23 mouse cellular contexts compared by ENCODE assay signal in the genomic region with DNA sequence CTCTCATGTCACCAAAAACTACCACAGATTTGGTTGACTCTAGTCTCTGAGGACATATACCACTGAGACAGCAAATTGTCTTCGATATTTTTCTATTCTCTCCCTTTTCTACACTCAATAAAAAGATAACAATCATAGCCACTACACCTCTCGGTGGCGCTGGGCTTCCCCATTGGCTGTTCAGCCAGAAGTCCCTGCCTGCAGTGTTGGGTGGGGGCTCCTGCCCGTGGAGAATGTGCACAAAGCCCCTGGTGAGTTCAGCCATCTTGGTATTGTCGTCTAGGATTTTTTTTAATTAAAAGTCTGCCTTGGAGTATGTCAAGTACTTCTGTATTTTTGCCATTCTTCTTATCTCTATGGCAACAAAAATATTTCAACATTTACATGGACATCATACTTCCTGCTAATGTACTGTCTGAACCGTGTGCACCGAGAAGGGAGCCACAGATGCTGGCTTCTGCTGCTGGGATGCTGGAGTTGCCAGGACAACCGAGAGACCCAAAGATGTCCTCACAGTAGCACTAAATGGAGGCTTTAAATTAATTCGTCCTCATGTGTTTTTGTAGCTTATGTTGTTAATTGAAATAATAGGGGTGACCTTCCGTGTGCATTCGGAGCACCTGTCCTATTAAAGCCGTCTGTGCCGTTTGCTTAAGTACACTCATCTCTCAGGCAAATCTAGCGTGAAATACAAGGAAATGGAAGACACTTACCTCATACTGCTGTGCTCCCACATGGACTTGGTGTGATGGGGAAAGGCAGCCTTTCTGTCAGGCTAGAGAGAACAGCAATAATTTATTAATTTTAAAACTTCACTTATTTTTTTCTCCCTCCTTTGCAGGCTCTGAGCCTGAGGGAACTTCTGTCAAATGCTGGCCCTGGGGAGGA.
DNase-seq lines count a peak whose midpoint lies in the region; ATAC-seq and TF ChIP-seq lines count a peak whose summit lies in the region.
"Had no signal": no experiment of that assay in that cellular context is flagged by ENCODE, and none has a peak within 500 bp of the region (broad histone marks: within the 10 kb centered on the region; RNA-seq: fewer than 3 reads in every experiment).

No protein-coding gene starts in this region.

- TF ChIP-seq CTCF in forebrain, postnatal 0 days (IDR thresholded peaks at IDR 0.05; ENCODE audit: low read depth): no peak

- H3K4me2 ChIP-seq in hindbrain, embryonic 12.5 days (replicated peaks): no peak overlapping the region
- H3K4me2 ChIP-seq in hindbrain, embryonic 13.5 days: no peak overlapping the region
- H3K4me2 ChIP-seq in midbrain, embryonic 14.5 days (ENCODE audit: low read length): no peak overlapping the region
- H3K4me2 ChIP-seq in midbrain, embryonic 11.5 days: no peak overlapping the region
- no peak overlapping the region for H3K4me2 ChIP-seq in forebrain, postnatal 0 days (ENCODE audit: low read depth)
- H3K4me2 ChIP-seq: intestine, embryonic 15.5 days; liver, embryonic 15.5 days had no signal

- H3K27me3 ChIP-seq in hindbrain, embryonic 12.5 days: peaks cover 18% of the 10 kb centered on the region; the same call in 1 of the 2 replicates
- peaks cover 53% of the 10 kb centered on the region for H3K27me3 ChIP-seq in hindbrain, embryonic 13.5 days
- no peaks in the 10 kb centered on the region for H3K27me3 ChIP-seq in midbrain, embryonic 14.5 days (ENCODE audit: control insufficient read depth, insufficient read depth, low read length)
- no peaks in the 10 kb centered on the region for H3K27me3 ChIP-seq in midbrain, embryonic 11.5 days (ENCODE audit: control insufficient read depth, insufficient read depth, low read length)
- no peaks in the 10 kb centered on the region for H3K27me3 ChIP-seq in forebrain, postnatal 0 days (ENCODE audit: insufficient read depth, low read length)
- H3K27me3 ChIP-seq: intestine, embryonic 15.5 days; liver, embryonic 15.5 days had no signal

- H3K9me3 ChIP-seq in hindbrain, embryonic 12.5 days (replicated peaks): no peaks in the 10 kb centered on the region
- no peaks in the 10 kb centered on the region for H3K9me3 ChIP-seq in hindbrain, embryonic 13.5 days
- no peaks in the 10 kb centered on the region for H3K9me3 ChIP-seq in midbrain, embryonic 14.5 days (ENCODE audit: control insufficient read depth, low read length)
- H3K9me3 ChIP-seq in midbrain, embryonic 11.5 days (ENCODE audit: control insufficient read depth, low read length): no peaks in the 10 kb centered on the region
- no peaks in the 10 kb centered on the region for H3K9me3 ChIP-seq in forebrain, postnatal 0 days (ENCODE audit: low read length)
- H3K9me3 ChIP-seq: heart, embryonic 10.5 days; intestine, embryonic 15.5 days; limb, embryonic 10.5 days; liver, embryonic 15.5 days had no signal

- peak; percentile 46 for DNase-seq in midbrain, embryonic 14.5 days
- no peak for DNase-seq in midbrain, embryonic 11.5 days (ENCODE audit: low spot score, missing footprints)
- peak; percentile 52 for DNase-seq in forebrain, postnatal 0 days
- DNase-seq in kidney, postnatal 4 days: no peak
- DNase-seq in heart, adult 18-20 months: no peak
- DNase-seq: adrenal gland, postnatal 25 days; cerebellum, adult 11 months; cerebellum, adult 9-11 months; gastrocnemius, adult 2 months; heart, postnatal 4 days; kidney, adult 8-10 months; kidney, postnatal 10 days; liver; right cerebral cortex, postnatal 25 days; spleen, adult 18-20 months had no signal

- no peak overlapping the region for H3K27ac ChIP-seq in hindbrain, embryonic 12.5 days
- H3K27ac ChIP-seq in hindbrain, embryonic 13.5 days: no peak overlapping the region
- no peak overlapping the region for H3K27ac ChIP-seq in midbrain, embryonic 14.5 days (replicated peaks; ENCODE audit: low read depth, low read length)
- H3K27ac ChIP-seq in midbrain, embryonic 11.5 days (ENCODE audit: low read depth, low read length): no peak overlapping the region
- 0 out of 2 replicates have a peak overlapping the region, but pooled peaks have one; percentile 9 for H3K27ac ChIP-seq in forebrain, postnatal 0 days (ENCODE audit: low read depth, low read length)
- H3K27ac ChIP-seq: gastrocnemius, adult 2 months; heart, embryonic 10.5 days; intestine, embryonic 15.5 days; limb, embryonic 10.5 days; liver, embryonic 15.5 days; macrophage had no signal

- H3K36me3 ChIP-seq in hindbrain, embryonic 12.5 days: no peaks in the 10 kb centered on the region
- no peaks in the 10 kb centered on the region for H3K36me3 ChIP-seq in hindbrain, embryonic 13.5 days
- no peaks in the 10 kb centered on the region for H3K36me3 ChIP-seq in midbrain, embryonic 14.5 days (ENCODE audit: control insufficient read depth, insufficient read depth, low read length)
- no peaks in the 10 kb centered on the region for H3K36me3 ChIP-seq in midbrain, embryonic 11.5 days (ENCODE audit: control insufficient read depth, insufficient read depth, low read length)
- no peaks in the 10 kb centered on the region for H3K36me3 ChIP-seq in forebrain, postnatal 0 days (ENCODE audit: insufficient read depth)
- H3K36me3 ChIP-seq: heart, embryonic 10.5 days; intestine, embryonic 15.5 days; limb, embryonic 10.5 days; liver, embryonic 15.5 days had no signal

- H3K4me1 ChIP-seq in hindbrain, embryonic 12.5 days: peaks cover 3% of the 10 kb centered on the region; the same call in 1 of the 2 replicates
- H3K4me1 ChIP-seq in hindbrain, embryonic 13.5 days (replicated peaks): peaks cover 21% of the 10 kb centered on the region
- no peaks in the 10 kb centered on the region for H3K4me1 ChIP-seq in midbrain, embryonic 14.5 days (ENCODE audit: control insufficient read depth, insufficient read depth, low read length)
- no peaks in the 10 kb centered on the region for H3K4me1 ChIP-seq in midbrain, embryonic 11.5 days (ENCODE audit: control insufficient read depth, insufficient read depth, low read length)
- H3K4me1 ChIP-seq in forebrain, postnatal 0 days (ENCODE audit: insufficient read depth): no peaks in the 10 kb centered on the region
- H3K4me1 ChIP-seq: heart, embryonic 10.5 days; intestine, embryonic 15.5 days; limb, embryonic 10.5 days; liver, embryonic 15.5 days had no signal

- 67% methylated on average over 14 of the region's 14 CpGs for WGBS in hindbrain, embryonic 12.5 days
- WGBS in hindbrain, embryonic 13.5 days: 48% methylated on average over 14 of the region's 14 CpGs
- 62% methylated on average over 14 of the region's 14 CpGs for WGBS in midbrain, embryonic 14.5 days
- 77% methylated on average over 14 of the region's 14 CpGs for WGBS in midbrain, embryonic 11.5 days
- WGBS in forebrain, postnatal 0 days: 48% methylated on average over 14 of the region's 14 CpGs

- no peak overlapping the region for H3K4me3 ChIP-seq in hindbrain, embryonic 12.5 days
- no peak overlapping the region for H3K4me3 ChIP-seq in hindbrain, embryonic 13.5 days
- H3K4me3 ChIP-seq in midbrain, embryonic 14.5 days (replicated peaks; ENCODE audit: low read depth, low read length): no peak overlapping the region
- no peak overlapping the region for H3K4me3 ChIP-seq in midbrain, embryonic 11.5 days (ENCODE audit: low read depth, low read length)
- no peak overlapping the region for H3K4me3 ChIP-seq in forebrain, postnatal 0 days (ENCODE audit: low read depth, low read length)
- H3K4me3 ChIP-seq: gastrocnemius, adult 2 months; heart, embryonic 10.5 days; intestine, embryonic 15.5 days; limb, embryonic 10.5 days; liver, embryonic 15.5 days; myocyte had no signal

- H3K9ac ChIP-seq in hindbrain, embryonic 12.5 days: no peak overlapping the region
- no peak overlapping the region for H3K9ac ChIP-seq in hindbrain, embryonic 13.5 days
- no peak overlapping the region for H3K9ac ChIP-seq in midbrain, embryonic 14.5 days (replicated peaks; ENCODE audit: low read length)
- no peak overlapping the region for H3K9ac ChIP-seq in midbrain, embryonic 11.5 days (ENCODE audit: low read length)
- H3K9ac ChIP-seq in forebrain, postnatal 0 days: no peak overlapping the region
- H3K9ac ChIP-seq: intestine, embryonic 15.5 days; liver, embryonic 15.5 days had no signal

- ATAC-seq in hindbrain, embryonic 12.5 days (ENCODE audit: low FRiP score): 0 out of 2 replicates have a peak, but pooled peaks have one; percentile 46
- ATAC-seq in hindbrain, embryonic 13.5 days (ENCODE audit: low FRiP score): no peak
- no peak for ATAC-seq in midbrain, embryonic 14.5 days (ENCODE audit: low FRiP score, low TSS enrichment)
- no peak for ATAC-seq in midbrain, embryonic 11.5 days (ENCODE audit: low FRiP score)
- ATAC-seq in forebrain, postnatal 0 days: peak; percentile 80
- ATAC-seq: intestine, embryonic 15.5 days had no signal

Comparison
In these comparisons a context has a peak if more than half of its experiments do, and no peak if none do; other contexts are left out.
1. ATAC-seq: peak in hindbrain, embryonic 12.5 days (single experiment) and forebrain, postnatal 0 days (single experiment); none in hindbrain, embryonic 13.5 days (single experiment), midbrain, embryonic 14.5 days (single experiment) and midbrain, embryonic 11.5 days (single experiment).
2. DNase-seq: peak in midbrain, embryonic 14.5 days (single experiment) and forebrain, postnatal 0 days (single experiment); none in midbrain, embryonic 11.5 days (single experiment), kidney, postnatal 4 days (0 of 2) and heart, adult 18-20 months (0 of 2).